Mouse (Mus musculus) kidney, adult 2 months (tissue): ENCODE results near the gene Tbxas1.

ENCODE experiments used
- CTCF ChIP-seq: fragments of 200-500 bp; conservative IDR thresholded peaks from 2 replicates; pipeline ENCODE4 v1.5.1; 2011; ENCODE audit warnings: low read depth, mild to moderate bottlenecking, control low read depth, low read length, moderate library complexity, mixed read lengths; ENCODE audit not compliant: insufficient read depth, insufficient read length
- POLR2A ChIP-seq: fragments of 200-500 bp; IDR thresholded peaks from one replicate; pipeline ENCODE4 v1.6.1; 2011; ENCODE audit warnings: low read depth, low read length, control low read depth

GRCm38 (mm10) chr6:38833721-38834120 lies 41.5 kb upstream of the Tbxas1 start:
- TF ChIP-seq CTCF (no peak), POLR2A (no peak)
